Mouse (Mus musculus): Measurements from ENCODE around the gene Arhgef15. TPM values are rescaled to one million over a fixed set of nuclear protein-coding genes. Genes with fewer than 3 reads are reported as not detected.
A peak's percentile ranks its signal among the peaks of the same experiment; 100 is the strongest.
"Not testable (repeated sequence)": the region's sequence is repeated elsewhere in the genome, so short reads cannot be mapped to it uniquely, and the experiment has no call there.

The Arhgef15 gene
- polyA plus RNA-seq, 1 experiment = 359 TPM

DNA sequence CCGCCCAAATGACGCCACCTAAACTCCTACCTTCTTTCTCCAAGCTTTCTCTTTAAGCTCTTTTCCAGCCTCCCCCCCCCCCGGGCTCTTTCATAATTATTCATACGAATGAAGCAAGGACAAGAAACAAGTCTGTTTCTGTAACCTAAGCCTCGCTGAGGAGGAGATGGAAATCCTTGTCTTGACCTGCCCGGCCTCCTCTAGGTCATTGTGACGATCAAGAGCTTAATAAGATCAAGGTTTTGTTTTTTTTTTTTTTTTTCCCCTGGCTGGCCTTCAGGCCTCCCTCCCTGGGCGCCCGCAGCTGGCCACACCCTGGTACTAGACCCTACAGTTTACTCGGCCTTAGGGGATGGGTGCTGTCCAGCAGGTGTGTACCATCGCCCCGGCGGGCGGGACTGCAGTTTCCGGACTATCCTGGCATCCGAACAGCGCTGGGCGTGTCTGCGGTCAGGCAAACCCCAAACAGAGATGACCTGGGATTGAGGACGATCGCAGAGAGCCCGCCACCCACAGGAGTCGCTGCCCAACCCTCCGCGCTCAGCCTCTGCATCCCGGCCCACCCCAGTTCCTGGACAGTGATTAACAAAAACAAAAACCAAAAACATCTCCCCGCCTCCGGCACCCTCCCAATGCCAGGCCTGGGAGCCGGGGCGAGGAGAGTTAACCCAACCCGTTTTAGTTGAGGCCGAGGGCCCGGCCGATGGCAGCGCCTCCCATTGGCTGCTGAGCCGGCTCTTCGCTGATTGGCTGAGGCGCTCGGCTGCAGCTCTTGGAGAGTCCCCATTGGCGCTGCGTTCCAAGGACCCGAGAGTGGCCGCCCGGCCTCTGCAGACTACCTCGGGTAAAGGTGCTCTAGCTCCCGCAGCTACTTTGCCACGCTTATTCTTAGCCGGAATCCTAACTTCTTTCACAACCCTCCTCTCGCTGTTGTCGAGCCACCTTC lies 10.3 kb upstream of the Arhgef15 start, which contains the start of gene Slc25a35:
Gene Slc25a35, plus strand, starts transcription at position 795 of the 946 bp plus-strand sequence.
- under 1% methylated on average over 50 of the region's 50 CpGs for WGBS
- TF ChIP-seq CTCF (IDR thresholded peaks at IDR 0.05; ENCODE audit: insufficient read depth, low read length) = no peak
- TF ChIP-seq POLR2A (IDR thresholded peaks at IDR 0.05; ENCODE audit: borderline replicate concordance, extremely low read depth, low read depth, low read length) = peak; percentile 43; the same call in 1 of the 2 replicates
- DNase-seq = peak; percentile 94
- peak within 1 kb of the TSS; percentile 66 for H3K4me3 ChIP-seq (replicated peaks; ENCODE audit: extremely low read depth, low read depth, low read length)
- H3K4me1 ChIP-seq (ENCODE audit: control insufficient read depth, insufficient read depth, low read length) = peaks cover 14% of the 10 kb centered on the region

DNA sequence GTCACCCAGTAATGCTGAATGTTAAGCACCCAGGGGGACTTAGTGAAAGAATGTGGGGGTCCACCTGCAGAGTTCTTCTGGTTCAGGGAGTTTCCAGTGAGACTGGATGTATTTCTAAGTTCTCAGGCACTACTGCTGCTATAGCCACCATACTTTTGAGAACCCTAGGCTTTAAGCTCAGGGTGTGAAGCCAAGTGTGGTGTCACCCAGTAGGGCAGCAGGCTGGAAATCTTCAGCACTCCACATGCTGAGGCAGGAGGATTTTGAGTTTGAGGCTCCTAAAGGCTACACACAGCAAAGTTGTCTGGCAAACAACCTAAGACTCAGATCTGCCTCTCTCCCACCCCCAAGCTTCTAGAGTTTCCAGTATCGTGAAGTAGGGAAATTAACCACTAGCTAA lies 9.3 kb upstream of the Arhgef15 start:
- Histone ChIP-seq H3K4me1 (ENCODE audit: control insufficient read depth, insufficient read depth, low read length) (peaks cover 14% of the 10 kb centered on the region), H3K4me3 (replicated peaks; ENCODE audit: extremely low read depth, low read depth, low read length) (no peak overlapping the region)
- no peak for DNase-seq
- 21% methylated on average over 1 of the region's 1 CpGs for WGBS
- TF ChIP-seq CTCF (IDR thresholded peaks at IDR 0.05; ENCODE audit: insufficient read depth, low read length) (no peak), POLR2A (IDR thresholded peaks at IDR 0.05; ENCODE audit: borderline replicate concordance, extremely low read depth, low read depth, low read length) (no peak)

DNA sequence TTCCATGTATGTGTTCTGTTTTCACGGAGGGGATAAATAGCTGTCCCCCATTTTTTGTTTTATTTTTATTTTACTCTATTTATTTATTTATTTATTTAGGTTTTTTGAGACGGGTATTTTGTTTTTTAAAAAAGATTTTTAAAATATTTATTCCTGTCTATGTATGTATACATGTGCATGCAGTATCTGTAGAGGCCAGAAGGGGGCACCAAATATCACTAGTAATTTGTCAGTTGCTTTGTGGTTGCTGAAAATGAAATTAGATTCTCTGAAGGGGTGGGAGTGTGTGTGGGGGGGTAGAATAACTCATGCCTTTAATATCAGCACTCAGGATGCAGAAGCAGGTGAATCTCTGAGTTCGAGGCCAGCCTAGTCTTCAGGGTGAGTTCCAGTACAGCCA lies 8.6 kb upstream of the Arhgef15 start:
- DNase-seq = peak; percentile 51
- Histone ChIP-seq H3K4me1 (ENCODE audit: control insufficient read depth, insufficient read depth, low read length) (peaks cover 12% of the 10 kb centered on the region), H3K4me3 (replicated peaks; ENCODE audit: extremely low read depth, low read depth, low read length) (no peak overlapping the region)
- WGBS = 30% methylated on average over 3 of the region's 3 CpGs
- TF ChIP-seq CTCF (IDR thresholded peaks at IDR 0.05; ENCODE audit: insufficient read depth, low read length) (no peak), POLR2A (IDR thresholded peaks at IDR 0.05; ENCODE audit: borderline replicate concordance, extremely low read depth, low read depth, low read length) (no peak)

DNA sequence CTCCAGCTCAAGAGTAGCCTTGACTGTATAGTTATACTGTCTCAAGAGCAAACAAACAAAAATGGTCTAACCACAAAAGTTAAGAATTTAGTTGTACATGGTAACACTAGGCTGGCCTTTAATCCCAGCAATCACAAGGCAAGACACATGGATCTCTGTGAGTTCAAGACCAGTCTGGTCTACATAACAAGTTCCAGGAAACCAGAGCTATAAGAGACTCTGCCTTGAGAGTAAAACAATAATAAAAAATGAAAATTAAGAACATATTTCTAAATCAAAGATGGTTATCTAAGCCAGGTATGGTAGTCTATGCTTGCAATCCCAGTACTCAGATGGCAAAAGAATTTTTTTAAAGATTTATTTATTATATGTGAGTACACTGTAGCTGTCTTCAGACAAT lies 7.8 kb upstream of the Arhgef15 start:
- Histone ChIP-seq H3K4me3 (replicated peaks; ENCODE audit: extremely low read depth, low read depth, low read length) (no peak overlapping the region), H3K4me1 (ENCODE audit: control insufficient read depth, insufficient read depth, low read length) (peaks cover 7% of the 10 kb centered on the region)
- no peak for DNase-seq
- TF ChIP-seq POLR2A (IDR thresholded peaks at IDR 0.05; ENCODE audit: borderline replicate concordance, extremely low read depth, low read depth, low read length) (no peak), CTCF (IDR thresholded peaks at IDR 0.05; ENCODE audit: insufficient read depth, low read length) (no peak)

DNA sequence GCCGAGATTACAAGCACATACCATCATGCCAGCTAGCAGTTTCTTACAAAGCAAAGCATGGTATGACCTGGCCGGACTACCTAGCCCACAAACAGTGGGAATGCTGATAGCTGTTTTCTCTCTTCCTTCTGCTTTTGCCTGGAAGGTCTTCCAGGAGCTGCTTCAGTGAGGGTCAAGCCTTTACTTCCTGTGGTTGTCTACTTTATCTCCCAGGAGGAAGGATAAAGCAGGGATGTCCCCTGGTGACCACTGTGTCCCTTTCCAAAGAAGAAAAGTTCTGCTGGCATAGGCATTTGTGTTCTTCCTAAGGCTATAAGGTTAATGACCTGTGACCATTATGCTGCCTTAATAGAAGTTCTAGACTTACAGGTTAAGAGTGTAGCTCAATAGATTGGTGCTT lies 6.1 kb upstream of the Arhgef15 start:
- DNase-seq = no peak
- no peaks in the 10 kb centered on the region for H3K4me1 ChIP-seq (ENCODE audit: control insufficient read depth, insufficient read depth, low read length)
- no peak overlapping the region for H3K4me3 ChIP-seq (replicated peaks; ENCODE audit: extremely low read depth, low read depth, low read length)
- 67% methylated on average over 2 of the region's 2 CpGs for whole genome bisulfite sequencing
- TF ChIP-seq POLR2A (IDR thresholded peaks at IDR 0.05; ENCODE audit: borderline replicate concordance, extremely low read depth, low read depth, low read length) (no peak), CTCF (IDR thresholded peaks at IDR 0.05; ENCODE audit: insufficient read depth, low read length) (no peak)

DNA sequence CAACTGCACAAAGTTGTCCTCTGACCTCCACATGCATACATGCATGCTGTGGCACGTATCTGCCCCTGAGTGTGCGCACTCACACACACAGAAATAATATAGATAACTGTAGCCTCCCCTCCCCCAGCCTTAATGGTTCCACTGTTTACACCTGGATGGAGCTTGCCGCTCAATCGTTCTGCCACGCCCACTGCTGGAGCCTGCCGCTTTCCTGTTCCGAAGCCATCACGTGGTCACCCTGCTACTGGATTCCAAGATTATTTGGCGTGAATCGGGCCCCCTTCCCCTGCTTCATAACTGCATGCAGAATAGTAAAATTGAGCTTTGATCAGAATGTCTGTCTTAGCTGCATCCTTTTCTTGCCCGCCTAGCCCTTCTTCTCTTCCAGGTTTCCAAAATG lies 4.9 kb upstream of the Arhgef15 start:
- not testable (repeated sequence) for H3K4me3 ChIP-seq (replicated peaks; ENCODE audit: extremely low read depth, low read depth, low read length); H3K4me1 ChIP-seq (ENCODE audit: control insufficient read depth, insufficient read depth, low read length); DNase-seq
- 22% methylated on average over 11 of the region's 11 CpGs for WGBS

DNA sequence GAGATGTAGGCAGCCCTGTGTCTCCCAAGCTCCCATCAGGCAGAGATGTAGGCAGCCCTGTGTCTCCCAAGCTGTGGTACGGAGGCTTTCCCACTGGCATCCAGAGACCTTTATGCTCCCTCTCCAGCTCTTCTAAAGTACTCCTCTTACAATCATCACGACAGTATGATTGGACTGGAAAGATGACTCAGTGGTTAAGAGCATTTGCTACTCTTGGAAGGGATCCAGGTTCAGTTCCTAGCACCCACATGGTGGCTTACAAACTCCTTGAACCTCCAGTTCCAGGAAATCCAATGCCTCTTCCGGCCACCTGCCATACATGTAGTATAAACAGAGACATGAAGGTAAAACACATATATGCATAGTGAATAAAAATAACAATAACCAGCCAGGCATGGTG lies 4.3 kb upstream of the Arhgef15 start:
- DNase-seq = no peak
- 37% methylated on average over 3 of the region's 3 CpGs for WGBS
- no peak for TF ChIP-seq CTCF (IDR thresholded peaks at IDR 0.05; ENCODE audit: insufficient read depth, low read length)
- no peak for TF ChIP-seq POLR2A (IDR thresholded peaks at IDR 0.05; ENCODE audit: borderline replicate concordance, extremely low read depth, low read depth, low read length)

DNA sequence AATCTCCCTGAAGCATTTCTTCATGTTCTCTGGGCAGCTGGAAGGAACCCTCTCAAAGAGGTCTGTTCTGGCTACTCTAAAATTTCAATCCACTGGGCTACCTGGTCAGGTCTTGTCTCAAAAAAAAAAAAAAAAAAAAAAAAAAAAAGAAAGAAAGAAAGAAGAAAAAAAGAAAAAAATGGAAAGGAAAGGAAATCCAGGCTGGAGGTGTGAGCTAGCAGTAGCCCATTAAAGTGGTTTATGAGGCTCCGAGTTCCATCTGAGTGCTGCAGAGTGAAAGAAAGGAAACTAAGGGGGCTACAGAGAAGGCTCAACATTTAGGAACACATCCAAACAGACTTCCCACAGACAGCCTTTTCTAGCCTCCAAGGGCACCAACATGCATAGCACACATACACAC lies 691 bp upstream of the Arhgef15 start:
- Histone ChIP-seq H3K4me1 (ENCODE audit: control insufficient read depth, insufficient read depth, low read length) (no peaks in the 10 kb centered on the region), H3K4me3 (replicated peaks; ENCODE audit: extremely low read depth, low read depth, low read length) (no peak overlapping the region)
- DNase-seq = no peak
- TF ChIP-seq CTCF (IDR thresholded peaks at IDR 0.05; ENCODE audit: insufficient read depth, low read length) (no peak), POLR2A (IDR thresholded peaks at IDR 0.05; ENCODE audit: borderline replicate concordance, extremely low read depth, low read depth, low read length) (no peak)
- 96% methylated on average over 1 of the region's 1 CpGs for WGBS

More for the DNA sequence above, 4.3 kb upstream of the Arhgef15 start:
- no peak overlapping the region for H3K4me3 ChIP-seq (replicated peaks; ENCODE audit: extremely low read depth, low read depth, low read length)
- no peaks in the 10 kb centered on the region for H3K4me1 ChIP-seq (ENCODE audit: control insufficient read depth, insufficient read depth, low read length)

DNA sequence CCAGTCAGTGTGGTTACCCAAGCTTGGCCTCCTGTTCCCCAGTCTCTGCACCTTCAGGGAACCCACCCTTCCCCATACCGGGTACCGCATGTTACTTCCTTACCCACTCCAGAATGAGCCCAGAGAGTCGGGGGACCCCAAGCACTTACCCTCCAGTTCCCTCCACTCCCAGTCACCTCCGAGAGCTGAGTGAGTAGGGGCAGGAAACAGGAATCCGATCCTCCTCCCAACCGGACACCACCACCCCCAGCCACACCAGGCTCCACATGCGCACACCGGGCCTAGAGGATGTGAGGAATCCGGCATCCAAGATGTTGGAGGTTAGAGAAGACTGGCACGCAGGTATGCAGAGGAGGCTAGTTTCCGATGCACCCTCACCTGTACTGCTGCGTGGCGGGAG lies 583 bp downstream of the Arhgef15 start:
- DNase-seq = no peak
- peak overlapping the region; percentile 87 for H3K4me3 ChIP-seq (replicated peaks; ENCODE audit: extremely low read depth, low read depth, low read length)
- WGBS = 29% methylated on average over 13 of the region's 13 CpGs
- H3K4me1 ChIP-seq (ENCODE audit: control insufficient read depth, insufficient read depth, low read length) = no peaks in the 10 kb centered on the region; the same call in 1 of the 2 replicates
- TF ChIP-seq CTCF (IDR thresholded peaks at IDR 0.05; ENCODE audit: insufficient read depth, low read length) = no peak
- peak; percentile 72; the same call in 1 of the 2 replicates for TF ChIP-seq POLR2A (IDR thresholded peaks at IDR 0.05; ENCODE audit: borderline replicate concordance, extremely low read depth, low read depth, low read length)

DNA sequence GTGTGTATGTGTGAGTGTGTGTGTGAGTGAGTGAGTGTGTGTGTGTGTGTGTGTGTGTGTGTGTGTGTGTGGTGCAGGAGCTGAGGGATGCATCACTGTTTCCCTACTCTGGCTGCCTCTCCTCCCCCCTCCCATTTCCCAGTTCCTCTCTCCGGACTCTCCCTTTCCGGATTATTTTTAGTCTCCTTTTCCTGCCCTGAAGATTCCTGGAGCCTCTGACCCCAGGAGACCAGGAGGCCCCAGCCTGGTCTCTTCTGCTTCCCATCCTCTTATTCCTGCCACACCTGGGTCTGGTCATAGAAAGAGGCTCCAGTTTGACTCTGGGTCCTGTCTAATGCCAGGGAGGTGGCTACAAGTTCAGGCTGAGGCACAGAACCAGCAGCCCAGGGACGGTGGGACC lies 1.2 kb downstream of the Arhgef15 start:
- H3K4me3 ChIP-seq (replicated peaks; ENCODE audit: extremely low read depth, low read depth, low read length) = peak overlapping the region; percentile 87
- 23% methylated on average over 3 of the region's 3 CpGs for WGBS
- no peak for DNase-seq
- H3K4me1 ChIP-seq (ENCODE audit: control insufficient read depth, insufficient read depth, low read length) = no peaks in the 10 kb centered on the region; the same call in 1 of the 2 replicates
- TF ChIP-seq POLR2A (IDR thresholded peaks at IDR 0.05; ENCODE audit: borderline replicate concordance, extremely low read depth, low read depth, low read length) (no peak), CTCF (IDR thresholded peaks at IDR 0.05; ENCODE audit: insufficient read depth, low read length) (no peak)
